Mouse (Mus musculus): Measurements from ENCODE around the gene Crybg1. TPM values are rescaled to one million over a fixed set of nuclear protein-coding genes. Genes with fewer than 3 reads are reported as not detected.

Gene Crybg1
- polyA plus RNA-seq, 1 experiment from 2014 or later: 0.54 TPM

DNA sequence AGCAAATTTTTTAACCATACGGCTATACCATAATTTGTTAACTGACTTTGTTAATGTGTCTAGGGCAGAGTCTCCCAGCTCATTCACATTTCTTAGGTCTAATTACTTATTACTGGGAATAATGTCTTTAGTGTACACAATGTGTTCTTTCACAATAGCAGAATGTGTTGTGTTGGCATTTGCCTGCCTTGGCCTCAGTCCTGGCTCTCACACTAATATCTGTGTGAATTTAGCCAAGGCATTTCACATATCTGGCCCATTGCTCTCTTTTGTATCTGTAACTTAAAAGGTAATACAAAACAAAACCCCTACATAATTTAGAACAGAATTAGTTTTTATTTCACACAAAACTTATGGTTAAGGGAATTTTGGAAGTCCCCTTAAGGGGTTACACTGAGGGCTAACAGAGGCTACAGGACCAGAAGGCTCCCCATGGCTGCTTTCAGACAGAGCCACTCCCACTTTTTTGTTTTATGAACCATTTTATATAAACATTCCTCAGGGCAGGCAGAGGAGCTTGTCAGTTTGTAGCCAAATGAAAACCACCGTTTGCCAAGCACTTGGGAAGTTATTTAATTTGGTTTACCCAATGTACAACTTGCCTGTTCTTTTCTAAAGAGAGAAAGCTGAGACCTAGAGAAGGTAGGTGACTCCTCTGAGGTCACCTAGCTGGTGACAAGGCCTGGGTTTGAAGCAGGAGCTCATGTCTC, 148.3 kb downstream of the Crybg1 start:
- Histone ChIP-seq H3K36me3 (ENCODE audit: control insufficient read depth, insufficient read depth, low read length) (no peaks in the 10 kb centered on the region), H3K4me3 (ENCODE audit: low read depth, low read length) (no peak overlapping the region), H3K27ac (ENCODE audit: low read depth) (no peak overlapping the region), H3K27me3 (replicated peaks; ENCODE audit: control insufficient read depth, insufficient read depth, low read length) (peaks cover 44% of the 10 kb centered on the region), H3K9ac (ENCODE audit: low read length) (no peak overlapping the region), H3K4me2 (ENCODE audit: low read length) (no peak overlapping the region), H3K9me3 (ENCODE audit: control insufficient read depth, low read length) (no peaks in the 10 kb centered on the region), H3K4me1 (replicated peaks; ENCODE audit: control insufficient read depth, insufficient read depth, low read length) (peaks cover 10% of the 10 kb centered on the region; the same call in 1 of the 2 replicates)
- 35% methylated on average over 2 of the region's 2 CpGs for WGBS
- DNase-seq (ENCODE audit: low spot score) (no peak), ATAC-seq (replicated peaks; ENCODE audit: low FRiP score, low TSS enrichment, low read depth) (no peak)

- Histone ChIP-seq H3K27me3 (replicated peaks; ENCODE audit: control insufficient read depth, insufficient read depth, low read length) (peaks cover 26% of the 10 kb centered on the region), H3K9me3 (ENCODE audit: control insufficient read depth, low read length) (no peaks in the 10 kb centered on the region), H3K27ac (ENCODE audit: low read depth) (no peak overlapping the region), H3K9ac (ENCODE audit: low read length) (no peak overlapping the region), H3K36me3 (ENCODE audit: control insufficient read depth, insufficient read depth, low read length) (no peaks in the 10 kb centered on the region), H3K4me3 (ENCODE audit: low read depth, low read length) (no peak overlapping the region), H3K4me2 (ENCODE audit: low read length) (no peak overlapping the region), H3K4me1 (replicated peaks; ENCODE audit: control insufficient read depth, insufficient read depth, low read length) (peaks cover 4% of the 10 kb centered on the region; the same call in 1 of the 2 replicates)
- ATAC-seq (replicated peaks; ENCODE audit: low FRiP score, low TSS enrichment, low read depth) (no peak), DNase-seq (ENCODE audit: low spot score) (no peak)
- 74% methylated on average over 8 of the region's 8 CpGs for WGBS
Measured at GRCm38 (mm10) chr10:43998503-43999082, 150.1 kb downstream of the Crybg1 start.

DNA sequence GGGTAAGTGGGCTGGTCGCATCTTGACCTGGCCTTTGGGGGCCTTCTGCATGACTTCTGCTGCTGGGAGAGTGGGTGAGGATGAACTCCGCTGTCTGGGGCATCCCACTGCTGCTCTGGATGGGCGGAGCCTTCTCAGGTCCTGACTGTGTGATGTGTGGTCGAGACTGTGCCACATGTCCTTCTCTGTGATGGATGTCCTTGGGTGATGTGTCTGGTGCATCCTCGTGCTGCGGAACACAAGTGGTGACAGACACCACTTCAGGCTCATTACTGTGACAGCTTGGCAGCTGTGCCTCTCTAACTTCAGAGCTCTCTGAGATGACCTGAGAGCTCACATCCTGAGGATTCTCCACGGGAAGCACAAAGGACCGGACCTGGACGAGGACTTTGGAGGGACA, 150.6 kb downstream of the Crybg1 start:
- 67% methylated on average over 9 of the region's 9 CpGs for WGBS

GRCm38 (mm10) chr10:43997276-43997675, 151.4 kb downstream of the Crybg1 start:
- Histone ChIP-seq H3K4me3 (ENCODE audit: low read depth, low read length) (no peak overlapping the region), H3K9me3 (ENCODE audit: control insufficient read depth, low read length) (no peaks in the 10 kb centered on the region), H3K27ac (ENCODE audit: low read depth) (no peak overlapping the region), H3K36me3 (ENCODE audit: control insufficient read depth, insufficient read depth, low read length) (no peaks in the 10 kb centered on the region), H3K4me1 (replicated peaks; ENCODE audit: control insufficient read depth, insufficient read depth, low read length) (peaks cover 4% of the 10 kb centered on the region; the same call in 1 of the 2 replicates), H3K4me2 (ENCODE audit: low read length) (no peak overlapping the region), H3K9ac (ENCODE audit: low read length) (no peak overlapping the region), H3K27me3 (replicated peaks; ENCODE audit: control insufficient read depth, insufficient read depth, low read length) (peaks cover 13% of the 10 kb centered on the region)
- no peak for DNase-seq (ENCODE audit: low spot score)
- ATAC-seq (replicated peaks; ENCODE audit: low FRiP score, low TSS enrichment, low read depth): no peak
- 90% methylated on average over 10 of the region's 10 CpGs for WGBS

More for the DNA sequence above, 150.6 kb downstream of the Crybg1 start:
- Histone ChIP-seq H3K4me1 (replicated peaks; ENCODE audit: control insufficient read depth, insufficient read depth, low read length) (peaks cover 4% of the 10 kb centered on the region; the same call in 1 of the 2 replicates), H3K9ac (ENCODE audit: low read length) (no peak overlapping the region), H3K27me3 (replicated peaks; ENCODE audit: control insufficient read depth, insufficient read depth, low read length) (peaks cover 21% of the 10 kb centered on the region), H3K4me3 (ENCODE audit: low read depth, low read length) (no peak overlapping the region), H3K36me3 (ENCODE audit: control insufficient read depth, insufficient read depth, low read length) (no peaks in the 10 kb centered on the region), H3K27ac (ENCODE audit: low read depth) (no peak overlapping the region), H3K4me2 (ENCODE audit: low read length) (no peak overlapping the region), H3K9me3 (ENCODE audit: control insufficient read depth, low read length) (no peaks in the 10 kb centered on the region)
- ATAC-seq (replicated peaks; ENCODE audit: low FRiP score, low TSS enrichment, low read depth) (no peak), DNase-seq (ENCODE audit: low spot score) (no peak)

DNA sequence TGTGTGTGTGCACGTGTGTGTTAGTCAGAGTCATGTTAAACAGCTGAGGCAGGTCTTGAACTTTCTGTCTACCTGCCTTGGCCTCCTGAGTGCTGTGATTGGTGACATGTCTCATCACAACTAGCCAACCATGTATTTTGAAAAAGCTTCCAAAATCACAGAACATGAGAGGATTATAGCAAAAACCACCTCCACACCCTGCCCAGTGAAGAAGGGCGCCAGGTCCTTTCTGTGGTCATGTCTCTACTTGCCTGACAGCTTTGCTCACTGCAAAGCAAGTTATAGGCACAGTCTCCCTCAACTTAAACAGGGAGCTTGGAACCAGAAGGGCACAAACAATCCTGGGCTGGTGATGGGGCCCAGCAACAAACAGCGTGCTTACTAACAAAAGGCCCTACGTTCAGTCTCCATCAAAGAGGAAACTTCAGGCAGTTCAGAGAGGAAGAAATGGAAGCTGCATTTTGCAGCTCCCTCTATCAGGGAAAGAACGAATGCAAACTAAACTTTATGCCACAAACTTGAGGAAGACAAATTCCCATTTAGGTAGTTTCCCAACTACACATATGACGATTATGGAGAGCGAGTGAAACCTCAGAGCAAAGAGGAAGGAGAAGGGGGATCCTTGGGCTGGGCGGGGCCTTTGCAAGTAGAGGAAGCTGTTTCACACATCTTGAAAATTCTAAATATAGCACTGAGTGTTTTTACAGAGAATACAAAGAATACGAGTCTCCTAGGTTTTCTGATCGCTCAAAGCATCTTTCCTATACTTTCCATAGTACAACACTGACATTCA, 152.6 kb downstream of the Crybg1 start:
- no peaks in the 10 kb centered on the region for H3K36me3 ChIP-seq (ENCODE audit: control insufficient read depth, insufficient read depth, low read length)
- no peak overlapping the region for H3K27ac ChIP-seq (ENCODE audit: low read depth)
- 80% methylated on average over 10 of the region's 10 CpGs for WGBS
- no peak overlapping the region for H3K4me2 ChIP-seq (ENCODE audit: low read length)
- peaks cover 4% of the 10 kb centered on the region; the same call in 1 of the 2 replicates for H3K4me1 ChIP-seq (replicated peaks; ENCODE audit: control insufficient read depth, insufficient read depth, low read length)
- DNase-seq (ENCODE audit: low spot score) (no peak), ATAC-seq (replicated peaks; ENCODE audit: low FRiP score, low TSS enrichment, low read depth) (no peak)
- no peaks in the 10 kb centered on the region for H3K9me3 ChIP-seq (ENCODE audit: control insufficient read depth, low read length)
- no peak overlapping the region for H3K4me3 ChIP-seq (ENCODE audit: low read depth, low read length)
- H3K27me3 ChIP-seq (replicated peaks; ENCODE audit: control insufficient read depth, insufficient read depth, low read length): peaks cover under 1% of the 10 kb centered on the region; the same call in 1 of the 2 replicates
- H3K9ac ChIP-seq (ENCODE audit: low read length): no peak overlapping the region

GRCm38 (mm10) chr10:43993198-43993597, 155.5 kb downstream of the Crybg1 start:
- 44% methylated on average over 6 of the region's 6 CpGs for whole genome bisulfite sequencing
- no peaks in the 10 kb centered on the region for H3K36me3 ChIP-seq (ENCODE audit: control insufficient read depth, insufficient read depth, low read length)
- H3K9ac ChIP-seq (ENCODE audit: low read length): no peak overlapping the region
- ATAC-seq (replicated peaks; ENCODE audit: low FRiP score, low TSS enrichment, low read depth): no peak
- H3K9me3 ChIP-seq (ENCODE audit: control insufficient read depth, low read length): no peaks in the 10 kb centered on the region
- H3K4me2 ChIP-seq (ENCODE audit: low read length): no peak overlapping the region
- H3K4me1 ChIP-seq (replicated peaks; ENCODE audit: control insufficient read depth, insufficient read depth, low read length): no peaks in the 10 kb centered on the region
- H3K27me3 ChIP-seq (replicated peaks; ENCODE audit: control insufficient read depth, insufficient read depth, low read length): no peaks in the 10 kb centered on the region
- no peak overlapping the region for H3K4me3 ChIP-seq (ENCODE audit: low read depth, low read length)
- no peak overlapping the region for H3K27ac ChIP-seq (ENCODE audit: low read depth)
- DNase-seq (ENCODE audit: low spot score): no peak

DNA sequence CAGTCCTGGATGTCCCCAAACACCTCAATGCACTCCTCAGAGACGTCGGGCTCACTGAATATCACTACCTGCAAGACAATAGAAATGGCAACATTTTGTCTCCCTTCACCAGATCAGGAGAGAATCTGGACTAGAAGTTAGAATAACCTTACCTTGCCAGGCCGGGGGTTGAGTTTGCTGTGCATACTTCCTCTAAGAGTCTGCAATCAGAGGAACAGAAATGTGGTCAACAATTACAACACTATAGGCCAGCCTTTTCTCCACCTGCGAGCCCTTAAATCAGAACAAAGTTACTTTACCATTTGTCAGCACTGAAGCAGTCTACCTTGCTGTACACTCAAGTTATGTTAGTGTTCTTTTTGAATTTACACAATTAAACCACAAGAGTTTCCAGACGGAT, 156.1 kb downstream of the Crybg1 start:
- Histone ChIP-seq H3K4me1 (replicated peaks; ENCODE audit: control insufficient read depth, insufficient read depth, low read length) (no peaks in the 10 kb centered on the region), H3K9ac (ENCODE audit: low read length) (no peak overlapping the region), H3K9me3 (ENCODE audit: control insufficient read depth, low read length) (no peaks in the 10 kb centered on the region), H3K4me2 (ENCODE audit: low read length) (no peak overlapping the region), H3K27me3 (replicated peaks; ENCODE audit: control insufficient read depth, insufficient read depth, low read length) (no peaks in the 10 kb centered on the region), H3K4me3 (ENCODE audit: low read depth, low read length) (no peak overlapping the region), H3K27ac (ENCODE audit: low read depth) (no peak overlapping the region), H3K36me3 (ENCODE audit: control insufficient read depth, insufficient read depth, low read length) (no peaks in the 10 kb centered on the region)
- WGBS: 77% methylated on average over 5 of the region's 5 CpGs
- ATAC-seq (replicated peaks; ENCODE audit: low FRiP score, low TSS enrichment, low read depth) (no peak), DNase-seq (ENCODE audit: low spot score) (no peak)

- Histone ChIP-seq H3K36me3 (ENCODE audit: control insufficient read depth, insufficient read depth, low read length) (no peaks in the 10 kb centered on the region), H3K9me3 (ENCODE audit: control insufficient read depth, low read length) (no peaks in the 10 kb centered on the region)
- WGBS: 96% methylated on average over 5 of the region's 5 CpGs
Measured at GRCm38 (mm10) chr10:43991268-43991667, 157.4 kb downstream of the Crybg1 start.

More at GRCm38 (mm10) chr10:43991268-43991667, 157.4 kb downstream of the Crybg1 start:
- H3K4me3 ChIP-seq (ENCODE audit: low read depth, low read length): no peak overlapping the region
- DNase-seq (ENCODE audit: low spot score) (no peak), ATAC-seq (replicated peaks; ENCODE audit: low FRiP score, low TSS enrichment, low read depth) (no peak)
- no peak overlapping the region for H3K4me2 ChIP-seq (ENCODE audit: low read length)
- H3K27me3 ChIP-seq (replicated peaks; ENCODE audit: control insufficient read depth, insufficient read depth, low read length): no peaks in the 10 kb centered on the region
- no peaks in the 10 kb centered on the region for H3K4me1 ChIP-seq (replicated peaks; ENCODE audit: control insufficient read depth, insufficient read depth, low read length)
- H3K27ac ChIP-seq (ENCODE audit: low read depth): no peak overlapping the region
- H3K9ac ChIP-seq (ENCODE audit: low read length): no peak overlapping the region

Data from intestine, embryonic 14.5 days (tissue).